Mouse (Mus musculus): ENCODE data around the gene Plek. TPM values are rescaled to one million over a fixed set of nuclear protein-coding genes. Genes with fewer than 3 reads are reported as not detected.

The Plek gene
- polyA plus RNA-seq, 1 experiment from 2014 or later: 9.9 TPM

GRCm38 (mm10) chr11:16956115-16956862, 95.9 kb downstream of the Plek start:
- peaks cover 4% of the 10 kb centered on the region; the same call in 1 of the 2 replicates for H3K4me1 ChIP-seq (ENCODE audit: insufficient read depth, low read depth, low read length)
- ATAC-seq (no peak), DNase-seq (ENCODE audit: low spot score) (peak; percentile 35)
- no peaks in the 10 kb centered on the region for H3K27me3 ChIP-seq (replicated peaks; ENCODE audit: insufficient read depth, low read length)
- WGBS: 70% methylated on average over 6 of the region's 6 CpGs
- H3K4me2 ChIP-seq (replicated peaks; ENCODE audit: low read depth, low read length): no peak overlapping the region
- H3K36me3 ChIP-seq (ENCODE audit: insufficient read depth, low read length): no peaks in the 10 kb centered on the region
- H3K27ac ChIP-seq (ENCODE audit: low read length): no peak overlapping the region
- no peak overlapping the region for H3K4me3 ChIP-seq (ENCODE audit: low read depth, low read length)
- no peaks in the 10 kb centered on the region for H3K9me3 ChIP-seq (ENCODE audit: low read length)
- TF ChIP-seq EP300 (IDR thresholded peaks at IDR 0.05) (no peak), CTCF (IDR thresholded peaks at IDR 0.05) (no peak)
- no peak overlapping the region for H3K9ac ChIP-seq (replicated peaks; ENCODE audit: low read depth)

- H3K4me3 ChIP-seq (ENCODE audit: low read depth, low read length): peak overlapping the region; percentile 49
- WGBS: 5% methylated on average over 9 of the region's 9 CpGs
- no peak overlapping the region for H3K9ac ChIP-seq (replicated peaks; ENCODE audit: low read depth)
- peaks cover 7% of the 10 kb centered on the region; the same call in 1 of the 2 replicates for H3K4me1 ChIP-seq (ENCODE audit: insufficient read depth, low read depth, low read length)
- no peak for TF ChIP-seq EP300 (IDR thresholded peaks at IDR 0.05)
- TF ChIP-seq CTCF (IDR thresholded peaks at IDR 0.05): no peak
- peak overlapping the region; percentile 69 for H3K4me2 ChIP-seq (replicated peaks; ENCODE audit: low read depth, low read length)
- ATAC-seq (no peak), DNase-seq (ENCODE audit: low spot score) (no peak)
- H3K27me3 ChIP-seq (replicated peaks; ENCODE audit: insufficient read depth, low read length): no peaks in the 10 kb centered on the region
- no peaks in the 10 kb centered on the region for H3K36me3 ChIP-seq (ENCODE audit: insufficient read depth, low read length)
- no peaks in the 10 kb centered on the region for H3K9me3 ChIP-seq (ENCODE audit: low read length)
- H3K27ac ChIP-seq (ENCODE audit: low read length): no peak overlapping the region
Measured at GRCm38 (mm10) chr11:16951761-16952010, 100.5 kb downstream of the Plek start.

GRCm38 (mm10) chr11:16950976-16951760, 101.0 kb downstream of the Plek start, which contains the start of gene Fbxo48:
Fbxo48 (plus strand) TSS chr11:16951375.
- Histone ChIP-seq H3K9ac (replicated peaks; ENCODE audit: low read depth) (no peak within 1 kb of the TSS), H3K27ac (ENCODE audit: low read length) (no peak within 1 kb of the TSS), H3K27me3 (replicated peaks; ENCODE audit: insufficient read depth, low read length) (no peaks in the 10 kb centered on the region), H3K36me3 (ENCODE audit: insufficient read depth, low read length) (no peaks in the 10 kb centered on the region), H3K4me1 (ENCODE audit: insufficient read depth, low read depth, low read length) (peaks cover 7% of the 10 kb centered on the region; the same call in 1 of the 2 replicates), H3K9me3 (ENCODE audit: low read length) (no peaks in the 10 kb centered on the region), H3K4me2 (replicated peaks; ENCODE audit: low read depth, low read length) (peak within 1 kb of the TSS; percentile 69), H3K4me3 (ENCODE audit: low read depth, low read length) (peak within 1 kb of the TSS; percentile 49)
- under 1% methylated on average over 38 of the region's 38 CpGs for WGBS
- DNase-seq (ENCODE audit: low spot score): peak; percentile 99
- no peak for TF ChIP-seq CTCF (IDR thresholded peaks at IDR 0.05)
- no peak for TF ChIP-seq EP300 (IDR thresholded peaks at IDR 0.05)
- ATAC-seq: peak; percentile 100

- WGBS: 23% methylated on average over 13 of the region's 13 CpGs
- no peak overlapping the region for H3K27ac ChIP-seq (ENCODE audit: low read length)
- peak overlapping the region; percentile 30 for H3K4me3 ChIP-seq (ENCODE audit: low read depth, low read length)
- H3K9ac ChIP-seq (replicated peaks; ENCODE audit: low read depth): no peak overlapping the region
- no peaks in the 10 kb centered on the region for H3K36me3 ChIP-seq (ENCODE audit: insufficient read depth, low read length)
- no peaks in the 10 kb centered on the region for H3K9me3 ChIP-seq (ENCODE audit: low read length)
- no peak for TF ChIP-seq CTCF (IDR thresholded peaks at IDR 0.05)
- no peak for TF ChIP-seq EP300 (IDR thresholded peaks at IDR 0.05)
- DNase-seq (ENCODE audit: low spot score): no peak
- peak overlapping the region; percentile 44 for H3K4me2 ChIP-seq (replicated peaks; ENCODE audit: low read depth, low read length)
- ATAC-seq: peak; percentile 4; the same call in 1 of the 2 replicates
- peaks cover 7% of the 10 kb centered on the region; the same call in 1 of the 2 replicates for H3K4me1 ChIP-seq (ENCODE audit: insufficient read depth, low read depth, low read length)
- no peaks in the 10 kb centered on the region for H3K27me3 ChIP-seq (replicated peaks; ENCODE audit: insufficient read depth, low read length)
Measured at GRCm38 (mm10) chr11:16950226-16950975, 101.8 kb downstream of the Plek start.

- peak; percentile 94 for TF ChIP-seq CTCF (IDR thresholded peaks at IDR 0.05)
- TF ChIP-seq EP300 (IDR thresholded peaks at IDR 0.05): 0 out of 2 replicates have a peak, but pooled peaks have one; percentile 35
- Histone ChIP-seq H3K9ac (replicated peaks; ENCODE audit: low read depth) (no peak overlapping the region), H3K36me3 (ENCODE audit: insufficient read depth, low read length) (no peaks in the 10 kb centered on the region), H3K4me2 (replicated peaks; ENCODE audit: low read depth, low read length) (no peak overlapping the region), H3K27ac (ENCODE audit: low read length) (no peak overlapping the region), H3K27me3 (replicated peaks; ENCODE audit: insufficient read depth, low read length) (no peaks in the 10 kb centered on the region), H3K4me3 (ENCODE audit: low read depth, low read length) (no peak overlapping the region), H3K4me1 (ENCODE audit: insufficient read depth, low read depth, low read length) (peaks cover 7% of the 10 kb centered on the region; the same call in 1 of the 2 replicates), H3K9me3 (ENCODE audit: low read length) (no peaks in the 10 kb centered on the region)
- whole genome bisulfite sequencing: 17% methylated on average over 1 of the region's 1 CpGs
- DNase-seq (ENCODE audit: low spot score) (peak; percentile 76), ATAC-seq (no peak)
Measured at GRCm38 (mm10) chr11:16948756-16949155, 103.4 kb downstream of the Plek start.

GRCm38 (mm10) chr11:16943016-16943415, 109.2 kb downstream of the Plek start:
- ATAC-seq: no peak
- Histone ChIP-seq H3K9ac (replicated peaks; ENCODE audit: low read depth) (no peak overlapping the region), H3K27ac (ENCODE audit: low read length) (no peak overlapping the region), H3K4me1 (ENCODE audit: insufficient read depth, low read depth, low read length) (no peaks in the 10 kb centered on the region), H3K27me3 (replicated peaks; ENCODE audit: insufficient read depth, low read length) (no peaks in the 10 kb centered on the region), H3K4me3 (ENCODE audit: low read depth, low read length) (no peak overlapping the region), H3K4me2 (replicated peaks; ENCODE audit: low read depth, low read length) (no peak overlapping the region), H3K36me3 (ENCODE audit: insufficient read depth, low read length) (no peaks in the 10 kb centered on the region), H3K9me3 (ENCODE audit: low read length) (no peaks in the 10 kb centered on the region)
- 76% methylated on average over 4 of the region's 4 CpGs for WGBS
- no peak for TF ChIP-seq CTCF (IDR thresholded peaks at IDR 0.05)
- no peak for TF ChIP-seq EP300 (IDR thresholded peaks at IDR 0.05)
- no peak for DNase-seq (ENCODE audit: low spot score)

Data from lung, postnatal 0 days (tissue).